Mouse (Mus musculus) heart, postnatal 0 days (tissue): ENCODE measurements around the gene Esrrg.

Experiments used
- CTCF ChIP-seq: IDR thresholded peaks from 2 replicates; pipeline ENCODE4 v1.5.1; 2016; ENCODE audit warnings: antibody characterized with exemption, control low read depth, low read depth
- EP300 ChIP-seq: IDR thresholded peaks from 2 replicates; pipeline ENCODE4 v1.6.1; 2016; ENCODE audit warnings: antibody characterized with exemption, low read depth

DNA sequence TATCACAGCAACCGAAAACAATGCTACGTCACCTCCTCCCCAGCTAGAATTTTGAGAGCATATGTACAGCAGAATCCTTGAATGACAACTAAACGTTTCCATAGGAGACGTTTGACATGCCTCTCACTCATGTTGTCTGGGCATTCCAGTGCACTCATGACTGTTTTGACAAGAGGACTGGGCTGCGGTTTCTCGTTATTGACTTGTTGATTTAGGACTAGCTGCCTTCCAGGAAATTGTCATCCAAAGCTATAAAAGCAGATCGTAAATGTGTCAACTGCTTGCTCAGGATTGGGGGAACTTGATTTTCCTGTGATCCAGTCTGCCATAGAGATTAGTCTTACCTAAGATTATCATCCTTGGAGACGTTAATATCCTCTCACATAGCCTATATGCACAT is 245.6 kb downstream of the Esrrg start:
- TF ChIP-seq CTCF: no peak
- TF ChIP-seq EP300: no peak
